Mouse (Mus musculus) heart, embryonic 10.5 days (tissue): ENCODE results near the gene Raly. TPM values are rescaled to one million over a fixed set of nuclear protein-coding genes. Genes with fewer than 3 reads are reported as not detected.

Experiments used
- DNase-seq: peaks from one replicate; pipeline ENCODE4 v3.0.0-alpha.2; 2017; ENCODE audit warnings: low spot score
- H3K27ac ChIP-seq: fragments of 300-500 bp; sonication (generic); 2 replicates; pipeline ENCODE4 v1.5.1; 2016; ENCODE audit warnings: mild to moderate bottlenecking
- H3K27me3 ChIP-seq: fragments of 300-500 bp; sonication (generic); 2 replicates; pipeline ENCODE4 v1.6.1; 2016; ENCODE audit warnings: mild to moderate bottlenecking; ENCODE audit not compliant: poor library complexity, insufficient read depth, severe bottlenecking
- H3K36me3 ChIP-seq: fragments of 300-500 bp; sonication (generic); 2 replicates; pipeline ENCODE4 v1.6.1; 2016; ENCODE audit warnings: mild to moderate bottlenecking, moderate library complexity
- H3K4me1 ChIP-seq: fragments of 300-500 bp; sonication (generic); 2 replicates; pipeline ENCODE4 v1.6.1; 2016; ENCODE audit warnings: mild to moderate bottlenecking
- H3K4me3 ChIP-seq: fragments of 300-500 bp; sonication (generic); 2 replicates; pipeline ENCODE4 v1.5.1; 2016; ENCODE audit warnings: mild to moderate bottlenecking, moderate library complexity
- H3K9me3 ChIP-seq: fragments of 300-500 bp; sonication (generic); 2 replicates; pipeline ENCODE4 v1.6.1; 2016; ENCODE audit warnings: mild to moderate bottlenecking, moderate library complexity
- WGBS: fragments of 180-500 bp; shearing (Covaris S2); methylation state at CpG from one replicate; pipeline ENCODE4 v1.1.7; 2016; 5-methylcytosine and 5-hydroxymethylcytosine counted together
- polyA plus RNA-seq: library from polyadenylated mRNA; unstranded; fragments of >200 nt; fragmentation: Nextera tagmentation; extraction: Ambion mirVana; gene quantifications from 2 replicates; pipeline ENCODE4 v1.2.1, GENCODE M21; 2016

Raly gene
- polyA plus RNA-seq, 1 experiment from 2014 or later, result 48.9 TPM

DNA sequence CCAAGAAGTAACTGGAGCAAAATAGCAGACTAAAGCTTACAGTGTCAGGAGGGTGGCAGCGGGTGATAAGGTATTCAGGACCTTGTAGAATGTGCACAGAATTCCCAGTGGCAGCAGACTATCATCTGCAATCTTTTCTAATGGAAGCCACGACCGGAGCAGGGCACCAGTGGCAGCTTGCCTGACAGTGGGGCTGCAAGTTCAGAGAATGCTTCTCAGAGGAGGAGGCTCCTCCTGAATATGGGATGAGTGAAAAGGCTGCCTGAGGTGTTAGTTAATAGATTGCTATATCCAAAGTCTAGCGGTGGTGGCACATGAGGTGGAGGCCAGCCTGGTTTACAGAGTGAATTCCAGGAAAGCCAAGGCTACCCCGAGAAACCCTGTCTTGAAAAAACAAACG, 1.5 kb upstream of the Raly start:
- no peak overlapping the region for H3K4me3 ChIP-seq
- peaks cover 50% of the 10 kb centered on the region for H3K4me1 ChIP-seq
- 66% methylated on average over 6 of the region's 6 CpGs for WGBS
- DNase-seq, result no peak
- H3K27ac ChIP-seq, result no peak overlapping the region; the same call in 1 of the 2 replicates
- H3K9me3 ChIP-seq, result no peaks in the 10 kb centered on the region
- H3K27me3 ChIP-seq, result no peaks in the 10 kb centered on the region
- no peaks in the 10 kb centered on the region for H3K36me3 ChIP-seq

- Histone ChIP-seq H3K27ac (peak overlapping the region; percentile 98), H3K4me1 (peaks cover 58% of the 10 kb centered on the region), H3K36me3 (no peaks in the 10 kb centered on the region), H3K27me3 (no peaks in the 10 kb centered on the region), H3K4me3 (peak overlapping the region; percentile 89), H3K9me3 (no peaks in the 10 kb centered on the region)
- WGBS, result 6% methylated on average over 14 of the region's 14 CpGs
- no peak for DNase-seq
Observed at GRCm38 (mm10) chr2:154789977-154790655, 780 bp upstream of the Raly start.

DNA sequence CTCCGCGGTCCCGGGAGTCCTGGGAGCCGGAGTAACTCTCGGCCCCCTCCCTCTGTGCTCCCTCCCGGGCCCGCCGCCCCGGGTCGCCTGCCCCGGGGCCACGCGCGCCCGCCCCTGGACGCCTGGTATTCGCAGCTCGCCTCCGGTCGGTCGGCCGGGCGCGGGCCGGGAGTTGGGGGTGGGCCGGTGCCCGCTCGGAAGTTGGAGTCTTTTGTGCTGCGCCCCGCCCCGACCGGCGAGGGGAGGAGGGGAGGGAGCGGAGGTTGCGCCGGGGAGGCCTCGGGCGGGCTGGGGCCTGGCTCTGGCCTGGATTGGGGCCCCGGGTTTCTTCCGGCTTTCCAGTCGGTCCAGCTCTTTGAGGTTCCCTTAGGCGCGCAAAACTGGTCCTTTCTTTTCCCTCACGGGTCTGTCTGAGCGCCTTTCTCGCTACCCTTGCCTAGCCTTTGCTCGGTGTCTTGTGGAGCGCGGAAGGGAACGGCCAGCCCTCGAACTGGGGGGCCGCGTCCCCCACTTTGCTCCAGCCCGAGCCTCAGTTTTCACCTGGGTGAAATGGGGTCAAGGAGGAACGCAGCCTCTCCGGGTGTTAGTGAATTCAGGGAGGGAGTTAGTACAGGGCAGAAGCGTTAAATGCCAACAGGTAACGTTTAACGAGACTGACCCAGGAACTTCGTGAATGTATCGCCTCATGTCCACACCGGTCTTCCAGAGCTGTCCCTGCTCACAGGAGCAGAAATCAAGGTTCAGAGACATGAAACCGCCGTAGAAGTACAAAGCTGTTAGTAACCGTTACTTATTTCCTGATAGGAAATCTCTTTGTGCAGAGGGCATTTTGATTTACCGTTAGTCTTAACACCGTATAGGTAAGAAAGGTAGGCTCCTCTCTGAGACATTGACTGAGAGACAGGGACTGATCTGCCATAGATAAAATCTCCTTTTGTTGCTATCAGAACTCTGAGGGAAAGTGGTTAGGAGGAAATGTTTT, 1.1 kb downstream of the Raly start:
- peak overlapping the region; percentile 89 for H3K4me3 ChIP-seq
- peak; percentile 88 for DNase-seq
- peak overlapping the region; percentile 98 for H3K27ac ChIP-seq
- WGBS, result under 1% methylated on average over 67 of the region's 67 CpGs
- H3K27me3 ChIP-seq, result no peaks in the 10 kb centered on the region
- peaks cover 60% of the 10 kb centered on the region for H3K4me1 ChIP-seq
- no peaks in the 10 kb centered on the region for H3K9me3 ChIP-seq
- no peaks in the 10 kb centered on the region for H3K36me3 ChIP-seq

DNA sequence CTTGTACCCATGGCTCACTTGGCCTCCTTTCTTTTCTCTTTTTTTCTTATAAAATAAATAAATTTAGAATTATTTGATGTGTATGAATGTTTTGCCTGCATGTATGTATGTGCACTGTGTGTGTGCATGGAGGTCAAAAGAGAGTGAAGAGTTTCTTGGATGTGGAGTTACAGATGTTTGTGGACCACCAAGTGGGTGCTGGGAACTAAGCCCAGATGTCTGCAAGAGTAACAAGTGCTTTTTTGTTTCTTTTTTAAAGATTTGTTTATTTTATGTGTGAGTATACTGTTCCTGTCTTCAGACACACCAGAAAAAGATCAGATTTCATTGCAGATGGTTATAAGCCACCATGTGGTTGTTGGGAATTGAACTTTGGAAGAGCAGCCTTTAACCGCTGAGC, 12.5 kb downstream of the Raly start:
- Histone ChIP-seq H3K4me1 (peaks cover 23% of the 10 kb centered on the region), H3K27me3 (no peaks in the 10 kb centered on the region), H3K36me3 (0 out of 2 replicates have a peak, but pooled peaks cover 6% of the 10 kb centered on the region), H3K27ac (no peak overlapping the region), H3K9me3 (no peaks in the 10 kb centered on the region), H3K4me3 (no peak overlapping the region)
- 87% methylated on average over 1 of the region's 1 CpGs for WGBS
- DNase-seq, result no peak

DNA sequence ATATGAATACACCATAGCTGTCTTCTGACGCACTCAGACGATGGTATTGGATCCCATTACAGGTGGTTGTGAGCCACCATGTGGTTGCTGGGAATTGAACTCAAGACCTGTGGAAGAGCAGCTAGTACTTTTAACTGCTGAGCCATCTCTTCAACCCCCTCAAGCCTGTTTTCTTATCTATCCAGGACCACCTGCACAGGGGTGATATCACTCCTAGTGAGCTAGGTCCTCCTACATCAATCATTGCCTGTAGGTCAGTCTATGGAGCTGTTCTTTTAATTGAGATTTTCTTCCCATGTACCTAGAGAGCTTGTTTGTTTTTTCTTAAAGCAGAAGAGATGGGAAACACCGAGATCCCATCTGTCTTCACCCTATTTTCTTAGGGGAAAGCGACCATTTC, 12.9 kb downstream of the Raly start:
- H3K4me1 ChIP-seq, result peaks cover 26% of the 10 kb centered on the region
- no peak overlapping the region for H3K4me3 ChIP-seq
- no peaks in the 10 kb centered on the region for H3K27me3 ChIP-seq
- no peak overlapping the region for H3K27ac ChIP-seq
- H3K36me3 ChIP-seq, result 0 out of 2 replicates have a peak, but pooled peaks cover 6% of the 10 kb centered on the region
- WGBS, result 57% methylated on average over 4 of the region's 4 CpGs
- no peaks in the 10 kb centered on the region for H3K9me3 ChIP-seq
- DNase-seq, result no peak

- Histone ChIP-seq H3K27ac (no peak overlapping the region), H3K9me3 (no peaks in the 10 kb centered on the region), H3K27me3 (no peaks in the 10 kb centered on the region), H3K4me3 (no peak overlapping the region), H3K36me3 (no peaks in the 10 kb centered on the region), H3K4me1 (peaks cover 33% of the 10 kb centered on the region)
- WGBS, result 74% methylated on average over 1 of the region's 1 CpGs
- DNase-seq, result no peak
Observed at GRCm38 (mm10) chr2:154807689-154808088, 16.8 kb downstream of the Raly start.

DNA sequence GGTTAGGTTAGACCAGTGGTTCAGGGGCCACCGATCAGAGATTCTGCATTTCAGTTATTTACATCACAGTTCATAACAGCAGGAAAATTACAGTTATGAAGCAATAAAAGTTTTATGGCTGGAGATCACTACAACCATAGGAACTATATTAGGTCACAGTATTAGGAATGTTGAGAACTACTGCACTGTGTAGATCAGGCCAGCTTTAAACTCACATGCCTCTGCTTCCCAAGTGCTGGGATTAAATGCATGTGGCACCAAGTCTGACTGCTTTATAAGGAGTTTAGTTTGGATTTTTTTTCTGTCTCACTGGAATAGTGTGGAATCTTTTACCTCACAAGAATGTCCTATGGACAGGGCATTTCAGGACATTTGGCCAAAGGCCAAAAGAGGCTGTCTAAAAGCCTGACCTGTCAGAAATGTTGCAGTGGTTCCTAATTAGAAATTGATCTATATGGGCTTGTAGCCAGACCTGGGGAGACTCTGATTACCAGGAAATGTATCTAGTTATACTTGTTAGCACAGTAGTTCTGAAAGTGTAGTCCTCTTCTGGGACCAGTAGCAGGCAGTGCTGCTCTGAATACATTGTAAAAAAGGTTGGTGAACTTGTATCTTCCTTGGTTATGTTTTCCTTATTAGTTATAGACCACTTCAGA, 18.3 kb downstream of the Raly start:
- Histone ChIP-seq H3K4me1 (peaks cover 29% of the 10 kb centered on the region), H3K9me3 (no peaks in the 10 kb centered on the region), H3K27ac (no peak overlapping the region), H3K36me3 (no peaks in the 10 kb centered on the region), H3K27me3 (no peaks in the 10 kb centered on the region), H3K4me3 (no peak overlapping the region)
- WGBS, result 88% methylated on average over 1 of the region's 1 CpGs
- DNase-seq, result no peak

DNA sequence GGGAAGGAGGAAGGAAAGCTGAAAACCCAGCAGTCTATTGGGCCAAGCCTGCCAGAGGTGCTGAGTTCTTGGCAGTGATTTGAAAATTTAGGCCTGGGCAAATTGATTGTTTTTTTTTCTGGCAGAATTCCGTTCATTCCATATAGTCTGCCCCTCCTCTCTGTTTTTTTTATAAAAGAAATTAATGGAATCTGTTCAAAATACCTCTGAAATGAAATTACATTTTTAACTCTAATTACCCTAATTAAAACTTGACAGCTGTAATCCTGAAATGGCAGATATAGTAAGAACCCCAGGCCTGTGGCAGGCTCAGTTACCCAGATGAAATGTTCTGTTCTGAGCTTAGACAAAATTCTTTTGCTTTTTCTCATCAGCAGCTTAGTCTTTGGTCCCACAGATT, 19.9 kb downstream of the Raly start:
- no peaks in the 10 kb centered on the region for H3K36me3 ChIP-seq
- no peak overlapping the region for H3K27ac ChIP-seq
- peaks cover 17% of the 10 kb centered on the region for H3K4me1 ChIP-seq
- WGBS, result 65% methylated on average over 1 of the region's 1 CpGs
- H3K4me3 ChIP-seq, result no peak overlapping the region
- no peaks in the 10 kb centered on the region for H3K27me3 ChIP-seq
- no peak for DNase-seq
- H3K9me3 ChIP-seq, result no peaks in the 10 kb centered on the region

- Histone ChIP-seq H3K27me3 (no peaks in the 10 kb centered on the region), H3K36me3 (no peaks in the 10 kb centered on the region), H3K27ac (no peak overlapping the region), H3K4me3 (no peak overlapping the region), H3K4me1 (peaks cover 25% of the 10 kb centered on the region), H3K9me3 (no peaks in the 10 kb centered on the region)
- WGBS, result 93% methylated on average over 2 of the region's 2 CpGs
- no peak for DNase-seq
Observed at GRCm38 (mm10) chr2:154813426-154813825, 22.5 kb downstream of the Raly start.

GRCm38 (mm10) chr2:154817089-154817488, 26.2 kb downstream of the Raly start:
- Histone ChIP-seq H3K27ac (no peak overlapping the region), H3K4me3 (no peak overlapping the region), H3K4me1 (peaks cover 43% of the 10 kb centered on the region), H3K9me3 (no peaks in the 10 kb centered on the region), H3K36me3 (no peaks in the 10 kb centered on the region), H3K27me3 (no peaks in the 10 kb centered on the region)
- no peak for DNase-seq
- 64% methylated on average over 3 of the region's 3 CpGs for WGBS

DNA sequence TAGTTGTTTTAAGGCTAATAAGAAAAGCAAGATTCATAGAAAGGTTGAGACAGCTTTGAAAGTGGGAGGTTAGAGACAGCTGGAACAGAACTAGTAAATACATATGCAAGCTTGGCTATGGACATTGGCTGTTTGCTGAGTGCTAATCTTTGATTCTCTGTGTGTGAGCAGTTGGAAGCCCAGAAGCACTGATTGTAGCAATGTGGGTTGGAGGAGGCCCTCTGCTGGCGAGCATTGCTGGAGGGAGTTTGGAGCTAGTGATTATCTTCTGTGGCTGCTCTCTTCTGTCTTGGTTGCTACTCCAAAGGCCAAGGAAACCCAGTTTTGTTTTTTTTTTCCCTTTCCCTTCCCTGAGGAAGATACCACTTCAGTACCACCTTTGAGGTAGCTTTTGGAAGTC, 26.9 kb downstream of the Raly start:
- H3K4me3 ChIP-seq, result no peak overlapping the region
- peaks cover 43% of the 10 kb centered on the region for H3K4me1 ChIP-seq
- H3K36me3 ChIP-seq, result 0 out of 2 replicates have a peak, but pooled peaks cover 4% of the 10 kb centered on the region
- H3K27ac ChIP-seq, result no peak overlapping the region
- no peaks in the 10 kb centered on the region for H3K27me3 ChIP-seq
- WGBS, result 28% methylated on average over 1 of the region's 1 CpGs
- DNase-seq, result no peak
- no peaks in the 10 kb centered on the region for H3K9me3 ChIP-seq

- no peaks in the 10 kb centered on the region for H3K27me3 ChIP-seq
- H3K36me3 ChIP-seq, result 0 out of 2 replicates have a peak, but pooled peaks cover 4% of the 10 kb centered on the region
- no peaks in the 10 kb centered on the region for H3K9me3 ChIP-seq
- H3K27ac ChIP-seq, result no peak overlapping the region
- 70% methylated on average over 1 of the region's 1 CpGs for WGBS
- no peak overlapping the region for H3K4me3 ChIP-seq
- no peak for DNase-seq
- H3K4me1 ChIP-seq, result peaks cover 43% of the 10 kb centered on the region
Observed at GRCm38 (mm10) chr2:154818599-154818998, 27.7 kb downstream of the Raly start.

DNA sequence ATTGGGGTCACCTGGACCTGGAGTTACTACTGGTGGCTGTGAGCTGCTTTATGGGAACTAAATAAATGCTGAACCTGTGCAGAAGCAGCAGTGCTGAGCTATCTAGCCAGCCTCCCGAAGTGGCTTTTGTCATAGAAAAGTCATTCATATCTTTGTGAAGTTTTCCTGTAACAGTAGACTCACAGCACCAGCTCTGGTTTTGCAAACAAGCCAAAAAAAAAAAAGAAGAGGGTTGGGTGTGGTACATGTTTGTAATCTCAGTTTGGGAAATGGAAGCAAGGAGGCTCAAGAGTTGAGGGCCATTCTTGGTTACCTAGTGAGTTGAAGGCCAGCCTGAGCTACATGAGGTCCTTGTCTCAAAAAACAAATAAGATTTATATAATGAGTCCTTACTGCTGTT, 29.4 kb downstream of the Raly start:
- peaks cover 43% of the 10 kb centered on the region for H3K4me1 ChIP-seq
- H3K27me3 ChIP-seq, result no peaks in the 10 kb centered on the region
- H3K27ac ChIP-seq, result no peak overlapping the region
- no peak for DNase-seq
- no peak overlapping the region for H3K4me3 ChIP-seq
- 0 out of 2 replicates have a peak, but pooled peaks cover 4% of the 10 kb centered on the region for H3K36me3 ChIP-seq
- H3K9me3 ChIP-seq, result no peaks in the 10 kb centered on the region
- WGBS, result 60% methylated on average over 1 of the region's 1 CpGs
